Mouse (Mus musculus) liver, adult 2 months (tissue): Measurements from ENCODE around the gene Pax2.

Experiments
- CTCF ChIP-seq: fragments of 200-500 bp; IDR thresholded peaks from 2 replicates; pipeline ENCODE4 v1.5.1; 2011; ENCODE audit warnings: low read depth, low read length, control low read depth
- POLR2A ChIP-seq: fragments of 200-500 bp; IDR thresholded peaks from 2 replicates; pipeline ENCODE4 v1.6.1; 2011; ENCODE audit warnings: low read length, control low read depth; ENCODE audit not compliant: insufficient read depth; ENCODE audit errors: extremely low read depth

DNA sequence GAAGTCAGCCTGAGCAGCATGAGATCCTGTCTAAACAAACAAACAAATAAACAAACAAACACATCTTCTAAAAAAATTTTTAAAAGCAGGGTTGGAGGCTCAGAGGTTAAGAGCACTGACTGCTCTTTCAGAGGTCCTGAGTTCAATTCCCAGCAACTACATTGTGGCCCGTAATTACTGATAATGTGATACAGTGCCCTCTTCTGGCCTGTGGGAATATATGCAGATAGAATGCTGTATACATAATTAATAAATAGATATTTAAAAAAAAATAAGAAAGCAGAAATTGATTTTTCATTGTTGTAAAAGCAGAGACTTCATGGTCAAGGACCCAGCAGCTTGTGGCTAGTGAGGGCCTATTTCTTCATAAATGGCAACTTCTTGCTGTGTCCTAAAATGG is 119.9 kb downstream of the Pax2 start:
- no peak for TF ChIP-seq POLR2A
- TF ChIP-seq CTCF, result no peak
